Mouse (Mus musculus) left cerebral cortex, postnatal 25 days (tissue): ENCODE measurements around the gene Atrnl1. TPM values are rescaled to one million over a fixed set of nuclear protein-coding genes. Genes with fewer than 3 reads are reported as not detected.
"Not testable (repeated sequence)": the region's sequence is repeated elsewhere in the genome, so short reads cannot be mapped to it uniquely, and the experiment has no call there.

Experiments used
- DNase-seq, 2 experiments: peaks; one replicate each; pipeline ENCODE4 v3.0.0; 2022; ENCODE audit warnings: low spot score in 2 of 2, mixed read lengths in 1 of 2
- intact Hi-C: fragments of 180-260 bp; cut with DNase I; formaldehyde crosslinking; loops from one replicate; pipeline ENCODE4 v1.15.1; 2025
- total RNA-seq, 2 experiments: library from RNA; stranded (reverse); gene quantifications; 2 replicates each; pipeline ENCODE4 v1.2.3; 2021

Atrnl1 gene
- total RNA-seq, 2 experiments from 2014 or later, result 98.2 to 100 TPM

DNA sequence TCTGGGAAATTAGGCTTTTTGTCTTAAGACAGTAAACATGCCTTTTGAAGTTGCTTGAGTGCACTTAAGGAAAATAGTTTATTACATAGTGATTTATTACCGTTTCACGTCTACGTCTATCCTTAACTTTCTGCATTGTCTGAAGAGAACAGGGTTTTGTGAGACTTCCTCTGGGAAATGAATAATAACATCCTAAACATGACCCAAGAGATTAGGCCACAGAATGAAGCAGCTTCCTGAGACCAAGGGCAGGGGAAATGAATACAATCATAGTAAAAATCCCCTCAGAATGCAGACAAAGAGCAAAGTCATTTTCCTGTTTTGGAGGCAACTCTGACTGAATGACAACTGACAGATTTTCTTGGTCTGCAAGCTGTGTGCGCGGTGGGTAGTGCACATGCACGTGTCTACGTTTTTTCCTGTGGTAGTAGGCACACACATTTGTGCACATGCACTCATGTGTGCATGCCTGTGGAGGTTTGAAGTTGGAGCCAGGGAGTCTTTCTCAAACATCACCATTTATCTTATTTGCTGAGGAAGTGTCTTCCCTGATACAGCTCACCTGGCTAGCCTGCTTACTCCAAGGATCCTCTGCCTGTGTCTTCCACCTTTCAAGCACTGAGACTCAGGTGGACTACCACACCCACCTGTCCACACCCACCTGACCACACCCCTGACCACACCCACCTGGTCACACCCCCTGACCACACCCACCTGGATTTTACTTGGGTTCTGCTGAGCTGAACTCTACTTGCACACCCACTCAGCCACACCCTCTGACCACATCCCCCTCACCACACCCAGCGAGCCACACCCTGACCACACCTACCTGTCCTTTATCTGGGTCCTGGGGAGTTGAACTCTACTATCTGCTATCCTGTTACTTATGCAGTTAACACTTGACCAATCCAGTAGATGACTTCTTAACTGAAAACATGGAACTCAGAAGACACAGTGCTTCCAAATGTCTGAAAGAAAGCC lies 47.6 kb downstream of the Atrnl1 start:
- DNase-seq, result no peak
- intact Hi-C loops, result loop anchor here (5.0 kb wide), 3 partner anchors 809 to 969 kb away; no protein-coding TSS in a partner anchor

DNA sequence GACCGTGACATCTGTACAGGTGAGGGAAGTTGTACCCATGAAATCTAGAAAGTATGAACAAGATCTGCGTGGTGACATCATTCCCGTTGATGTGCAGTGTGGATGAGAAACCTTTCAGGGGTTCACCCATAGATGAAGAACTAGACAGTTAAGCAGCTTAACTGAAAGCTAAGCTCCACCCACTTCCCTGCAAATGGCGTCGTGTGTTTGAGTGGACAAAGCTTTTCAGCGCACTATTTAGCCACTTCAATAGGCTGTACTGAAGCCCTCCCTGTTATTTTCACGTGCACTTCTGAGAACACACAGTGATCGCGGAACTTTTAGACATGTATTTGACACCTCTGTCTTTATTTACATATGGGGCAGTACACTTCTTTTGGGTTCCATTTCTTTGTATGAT lies 56.2 kb downstream of the Atrnl1 start:
- intact Hi-C loops, result no loop called here

DNA sequence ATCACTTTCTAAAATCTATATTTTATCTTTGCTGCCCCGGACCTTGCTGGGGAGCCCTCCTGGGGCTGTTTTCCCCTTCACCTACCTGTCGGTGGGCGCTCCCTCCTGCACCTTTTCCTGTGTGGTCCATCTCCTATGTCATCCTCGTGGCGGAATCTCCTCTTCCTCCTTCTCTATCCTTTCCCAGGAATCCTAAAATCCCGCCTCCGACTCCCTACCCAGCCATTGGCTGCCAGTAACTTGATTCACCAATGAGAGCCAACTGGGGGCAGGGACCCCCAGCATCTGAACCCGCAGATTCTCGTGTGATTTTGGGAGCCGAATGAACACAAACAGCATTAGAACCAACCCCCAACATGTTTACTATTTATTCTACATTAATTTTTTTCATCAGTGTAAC lies 57.1 kb downstream of the Atrnl1 start:
- intact Hi-C loops, result no loop called here
- no peak for DNase-seq

More for the DNA sequence above, 56.2 kb downstream of the Atrnl1 start:
- no peak for DNase-seq

DNA sequence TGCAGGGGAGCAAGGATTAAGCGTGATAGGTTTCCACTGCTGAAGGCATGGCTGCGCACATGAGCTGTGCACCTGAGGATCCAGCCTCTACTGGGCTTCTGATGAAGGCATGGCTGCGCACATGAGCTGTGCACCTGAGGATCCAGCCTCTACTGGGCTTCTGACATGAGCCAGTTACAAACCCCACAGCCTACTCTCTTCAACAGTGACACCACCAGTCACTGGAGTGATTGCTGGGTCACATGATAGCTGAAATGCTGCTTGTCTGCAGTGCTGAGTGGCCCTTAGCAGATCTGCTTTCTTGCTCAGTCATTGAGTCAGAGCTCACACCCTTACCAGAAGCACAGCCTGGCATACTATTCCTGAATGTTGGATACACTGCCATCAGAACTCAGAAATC lies 68.6 kb downstream of the Atrnl1 start:
- DNase-seq, result no peak
- intact Hi-C loops, result no loop called here

DNA sequence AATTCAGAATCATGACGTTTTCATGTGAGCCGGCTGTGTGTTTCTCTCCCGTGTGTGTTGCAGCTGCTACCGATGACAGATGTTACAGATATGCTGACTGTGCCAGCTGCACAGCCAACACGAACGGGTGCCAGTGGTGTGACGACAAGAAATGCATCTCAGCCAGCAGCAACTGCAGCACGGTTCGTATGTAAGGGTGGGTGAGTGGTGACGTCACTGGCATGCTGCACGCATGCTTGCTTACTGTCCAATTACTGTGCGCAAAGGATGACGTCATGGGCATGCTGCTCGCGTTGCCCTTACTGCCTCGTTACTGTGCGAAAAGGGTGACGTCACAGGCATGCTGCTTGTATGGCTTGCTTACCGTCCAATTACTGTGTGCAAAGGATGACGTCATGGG lies 75.8 kb downstream of the Atrnl1 start:
- DNase-seq, result peak; percentile 39 to 54
- intact Hi-C loops, result no loop called here

DNA sequence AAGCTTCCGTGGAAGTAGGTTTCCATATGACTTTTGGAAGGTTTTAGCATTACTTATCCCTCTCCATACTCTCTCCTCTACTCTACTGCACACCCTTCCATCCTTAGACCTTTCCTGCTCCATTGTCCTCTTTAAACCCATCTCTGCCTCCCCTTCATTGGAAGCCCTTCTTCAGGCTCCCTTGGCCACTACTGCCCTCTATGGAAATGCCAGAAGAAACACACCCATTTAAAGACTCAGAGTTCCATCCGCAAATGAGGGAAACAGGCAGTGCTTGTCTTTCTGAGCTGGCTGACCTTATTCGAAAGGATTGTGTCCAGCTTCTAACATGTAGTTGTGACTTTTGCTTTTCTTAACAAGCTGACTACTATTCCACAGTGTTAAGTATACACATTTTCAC lies 81.7 kb downstream of the Atrnl1 start:
- DNase-seq, result no peak
- intact Hi-C loops, result no loop called here

DNA sequence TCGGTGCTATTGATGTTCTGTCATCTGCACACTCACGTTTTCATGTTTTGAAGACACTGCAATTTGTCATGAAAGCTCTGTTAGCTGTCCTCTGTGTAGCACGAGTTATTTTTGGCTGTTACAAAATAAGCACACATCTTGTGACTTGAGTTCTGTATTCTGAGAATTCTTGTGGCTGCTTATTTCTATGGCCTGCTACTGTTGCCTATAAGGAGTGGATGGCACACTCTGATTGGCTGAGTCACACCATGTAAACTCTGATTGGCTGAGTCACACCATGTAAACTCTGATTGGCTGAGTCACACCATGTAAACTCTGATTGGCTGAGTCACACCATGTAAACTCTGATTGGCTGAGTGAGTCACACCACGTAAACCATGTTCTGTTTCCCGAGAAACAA lies 85.9 kb downstream of the Atrnl1 start:
- intact Hi-C loops, result not testable (repeated sequence)
- DNase-seq, result peak; percentile 42 to 74

DNA sequence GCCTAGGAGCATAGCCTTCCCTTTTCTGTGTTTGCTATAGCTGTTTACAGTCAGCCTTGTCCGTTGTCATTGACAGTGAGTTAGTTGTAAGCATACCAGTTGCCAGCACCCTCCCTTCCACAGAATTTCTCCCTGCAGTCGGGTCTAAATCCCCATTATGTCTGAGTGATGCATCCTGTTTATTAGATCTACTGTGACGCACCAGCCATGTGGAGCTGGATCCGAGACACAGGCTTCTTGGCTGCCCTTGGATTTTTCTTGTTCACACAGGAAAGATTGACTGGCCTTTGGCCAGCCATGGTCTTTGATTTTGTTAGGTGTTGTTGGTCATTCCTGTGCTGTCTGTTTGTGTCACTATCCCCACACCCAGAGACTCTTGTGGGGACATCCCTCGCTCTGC lies 102.3 kb downstream of the Atrnl1 start:
- DNase-seq, result no peak
- intact Hi-C loops, result no loop called here

DNA sequence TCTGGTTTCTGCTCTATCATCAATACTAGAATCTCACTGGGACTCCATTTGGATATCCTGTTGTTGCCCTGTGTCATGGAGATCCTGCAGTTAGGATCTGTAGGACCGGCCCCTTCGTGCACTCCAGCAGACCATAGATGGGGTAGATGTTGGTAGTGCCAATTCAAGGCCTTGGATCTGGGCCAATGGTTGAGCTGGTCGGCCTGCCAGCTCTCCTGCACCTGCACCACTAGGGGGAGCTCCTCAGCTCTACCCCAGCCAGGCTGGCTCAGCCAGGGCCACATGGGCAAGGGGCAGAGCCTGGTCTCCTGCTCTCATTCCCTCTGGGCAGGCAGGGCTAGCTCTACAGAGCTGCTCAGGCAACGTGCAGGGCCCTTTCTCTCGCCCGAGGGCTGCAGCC lies 114.1 kb downstream of the Atrnl1 start:
- intact Hi-C loops, result no loop called here
- peak in 1 of 2 experiments; percentile 23 for DNase-seq

DNA sequence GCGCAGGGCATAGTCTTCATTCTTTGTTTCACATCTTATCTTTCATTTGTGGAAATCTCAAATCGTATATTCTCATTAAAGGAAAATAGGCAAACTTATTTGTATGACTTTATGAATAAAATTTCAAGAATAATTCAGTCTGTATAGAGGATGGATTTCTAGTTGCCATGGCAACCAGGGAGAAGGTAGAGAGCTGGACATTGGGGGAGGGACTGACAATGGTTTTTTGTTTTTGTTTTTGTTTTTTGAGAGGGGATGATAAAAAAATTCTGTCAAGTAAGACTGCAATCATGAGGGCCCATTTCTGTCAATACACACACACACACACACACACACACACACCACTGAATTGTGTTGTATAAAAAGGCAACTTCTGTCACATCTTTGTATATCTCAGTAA lies 114.5 kb downstream of the Atrnl1 start:
- no peak for DNase-seq
- intact Hi-C loops, result no loop called here

DNA sequence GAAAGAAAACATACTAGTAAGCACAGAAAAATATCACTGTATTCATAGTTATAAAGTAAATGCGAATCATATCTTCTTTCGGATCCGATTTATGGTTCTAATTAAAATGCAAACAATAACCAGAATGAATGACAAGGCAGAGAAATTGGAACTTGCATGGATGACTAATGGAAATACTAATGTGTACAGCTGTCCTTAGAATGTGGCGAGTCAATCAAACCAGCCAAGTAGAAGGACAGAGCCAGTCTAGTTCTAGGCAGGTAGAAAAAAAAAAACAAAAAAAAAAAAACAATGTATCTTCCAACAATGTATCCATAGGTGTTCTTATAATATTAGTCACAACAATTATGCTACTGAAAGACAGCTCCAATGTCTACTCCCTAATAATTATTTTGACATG lies 116.2 kb downstream of the Atrnl1 start:
- no peak for DNase-seq
- intact Hi-C loops, result no loop called here

DNA sequence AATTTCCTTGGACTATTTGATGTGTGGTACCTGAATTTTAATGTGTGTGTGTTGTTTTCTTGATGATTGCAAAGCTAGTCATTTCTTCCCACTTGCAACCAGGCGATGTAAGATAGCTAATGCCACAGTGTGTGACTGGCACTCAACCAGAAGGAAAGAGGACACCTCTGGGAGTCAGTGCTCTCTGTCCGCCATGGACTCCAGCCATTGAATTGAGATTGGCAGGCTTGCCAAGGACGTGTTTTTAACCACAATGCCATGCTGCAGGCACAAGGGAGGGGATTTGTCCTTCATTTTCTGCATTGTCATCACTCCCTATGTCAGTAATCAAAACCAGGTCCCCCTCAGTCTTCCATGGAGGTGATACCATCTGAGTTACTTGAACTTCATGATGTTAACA lies 126.6 kb downstream of the Atrnl1 start:
- intact Hi-C loops, result no loop called here
- DNase-seq, result no peak

DNA sequence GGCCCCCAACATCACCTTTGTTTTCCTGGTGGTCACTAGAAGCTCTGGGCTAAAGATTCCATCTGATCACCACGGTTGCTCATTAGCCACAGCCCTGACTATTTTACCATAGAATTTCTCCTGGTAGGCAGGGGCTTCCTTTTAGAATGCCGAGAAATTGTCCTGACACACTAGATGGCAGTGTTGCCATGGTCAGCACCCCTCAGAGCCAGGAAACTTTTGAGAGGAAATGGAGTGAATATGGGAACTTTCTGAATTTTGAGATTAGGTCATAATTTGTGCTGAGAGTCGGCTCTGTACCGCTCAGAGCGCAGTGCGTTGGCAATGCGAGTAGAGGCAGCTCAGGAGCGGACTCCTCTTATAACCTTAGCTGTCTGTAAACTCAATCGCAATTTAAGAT lies 134.7 kb downstream of the Atrnl1 start:
- intact Hi-C loops, result loop anchor here (5.0 to 10.0 kb wide), 4 partner anchors 339 to 879 kb away; no protein-coding TSS in a partner anchor
- peak; percentile 31 to 57 for DNase-seq

DNA sequence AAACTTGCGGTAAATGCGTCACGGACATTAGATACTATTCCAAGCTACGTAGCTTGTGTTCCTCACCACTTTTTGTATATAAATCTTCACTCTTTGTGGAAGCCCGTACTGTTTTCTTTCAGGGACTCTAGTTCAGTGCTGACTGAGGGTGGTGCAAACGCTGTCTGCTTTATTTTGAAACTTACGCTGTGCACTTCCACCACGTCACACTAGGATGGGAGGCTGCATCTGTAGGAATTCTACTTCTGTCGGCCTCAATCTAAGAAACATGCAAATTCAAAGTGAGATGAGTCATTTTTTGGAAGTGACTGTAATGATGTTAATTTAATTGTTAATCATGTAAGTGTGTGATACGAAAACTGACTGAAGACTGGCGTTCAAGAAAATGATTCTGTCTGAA lies 135.7 kb downstream of the Atrnl1 start:
- intact Hi-C loops, result loop anchor here (5.0 to 10.0 kb wide), 4 partner anchors 338 to 878 kb away; no protein-coding TSS in a partner anchor
- DNase-seq, result peak in 1 of 2 experiments; percentile 51

DNA sequence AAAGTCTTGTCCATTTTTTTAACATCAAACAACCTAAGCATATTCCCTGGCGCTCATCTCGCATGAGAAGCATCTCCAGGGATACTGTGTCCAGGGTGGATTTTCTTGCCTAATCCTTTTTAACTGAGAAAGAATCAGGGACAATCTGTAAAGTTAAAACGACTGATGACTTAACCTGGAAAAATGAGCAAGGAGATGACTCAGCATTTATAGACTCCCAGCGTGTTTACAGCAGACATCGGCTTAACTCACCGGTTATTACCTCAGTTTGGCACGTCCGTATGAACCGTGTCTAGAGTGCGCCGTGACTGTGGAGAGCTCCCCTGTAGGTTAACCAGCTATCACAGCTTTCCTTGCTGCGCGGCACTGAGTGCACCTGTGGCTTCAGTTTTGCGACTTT lies 141.4 kb downstream of the Atrnl1 start:
- intact Hi-C loops, result no loop called here
- no peak for DNase-seq

DNA sequence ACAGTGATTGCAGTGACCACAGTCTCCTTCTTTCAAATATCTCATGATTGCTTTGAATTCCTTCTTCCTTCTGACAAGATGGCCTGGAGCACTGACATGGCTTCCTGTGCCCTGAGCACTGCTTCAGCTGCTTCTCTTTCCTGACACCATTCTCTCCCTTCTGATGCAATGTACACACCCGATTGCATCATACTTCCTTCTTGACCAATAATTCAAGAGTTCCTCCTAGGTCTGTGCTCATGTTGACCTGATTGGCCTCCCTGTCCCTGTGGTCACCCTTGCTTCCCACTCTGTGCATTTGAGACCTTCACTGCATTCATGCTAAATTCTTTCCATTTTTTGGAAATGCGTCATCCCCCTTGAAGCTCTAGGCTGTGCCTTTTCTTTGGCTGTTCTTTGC lies 151.7 kb downstream of the Atrnl1 start:
- intact Hi-C loops, result no loop called here
- no peak for DNase-seq

DNA sequence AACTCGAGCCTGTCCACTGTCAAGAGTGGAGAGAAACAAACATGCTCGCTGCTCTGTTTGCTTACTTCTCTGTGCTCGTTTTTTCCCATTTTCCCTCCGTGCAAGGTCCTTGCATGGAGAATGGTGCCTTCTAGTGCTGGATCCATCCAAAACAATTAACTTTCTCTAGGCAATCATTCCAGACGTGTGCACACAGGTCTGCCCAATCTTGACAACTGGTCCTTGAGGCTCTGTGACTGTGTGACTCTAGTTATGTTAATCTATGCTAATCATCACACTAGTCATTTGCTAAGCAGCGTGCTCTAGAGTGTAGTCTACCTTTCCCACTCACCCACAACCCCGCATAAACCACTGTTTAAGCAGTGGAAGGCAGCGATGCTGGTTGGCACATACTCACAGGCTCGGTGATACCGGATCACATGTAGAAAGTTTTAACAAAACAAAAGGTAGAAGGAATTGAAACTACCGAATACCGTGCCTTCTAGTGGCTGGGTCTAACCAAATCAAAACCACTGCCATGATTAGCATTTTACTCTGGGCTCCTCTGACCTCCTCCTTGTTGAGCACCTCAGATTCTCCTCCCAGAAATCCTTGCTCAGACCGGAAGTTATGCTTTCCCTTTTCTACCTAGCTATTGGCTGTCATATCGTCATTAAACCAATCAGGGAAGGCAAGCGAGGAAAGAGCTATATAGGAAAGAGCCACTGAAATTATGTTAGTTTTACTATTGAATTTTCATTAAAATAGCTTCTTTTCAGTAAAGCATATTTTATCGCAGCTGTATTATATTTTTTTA lies 153.9 kb downstream of the Atrnl1 start:
- intact Hi-C loops, result no loop called here
- DNase-seq, result no peak

DNA sequence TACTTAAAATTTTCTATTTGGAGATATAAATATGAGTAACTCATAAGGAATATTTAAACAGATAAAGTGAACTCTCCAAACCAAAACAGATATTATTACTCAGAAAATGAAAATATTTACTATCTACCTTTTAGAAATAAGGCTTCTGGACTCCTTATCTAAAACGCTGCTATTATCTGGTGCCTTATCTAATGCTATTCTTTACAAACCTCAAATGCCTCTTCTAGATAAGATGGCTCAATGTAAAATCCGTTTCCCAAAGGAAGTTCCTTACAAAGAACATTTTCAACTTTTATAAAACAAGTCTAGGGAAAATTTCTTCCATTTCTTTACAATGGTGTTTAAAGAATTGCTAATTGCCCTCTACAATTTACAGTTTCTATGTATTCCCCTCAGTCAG lies 156.2 kb downstream of the Atrnl1 start:
- intact Hi-C loops, result no loop called here
- no peak for DNase-seq

DNA sequence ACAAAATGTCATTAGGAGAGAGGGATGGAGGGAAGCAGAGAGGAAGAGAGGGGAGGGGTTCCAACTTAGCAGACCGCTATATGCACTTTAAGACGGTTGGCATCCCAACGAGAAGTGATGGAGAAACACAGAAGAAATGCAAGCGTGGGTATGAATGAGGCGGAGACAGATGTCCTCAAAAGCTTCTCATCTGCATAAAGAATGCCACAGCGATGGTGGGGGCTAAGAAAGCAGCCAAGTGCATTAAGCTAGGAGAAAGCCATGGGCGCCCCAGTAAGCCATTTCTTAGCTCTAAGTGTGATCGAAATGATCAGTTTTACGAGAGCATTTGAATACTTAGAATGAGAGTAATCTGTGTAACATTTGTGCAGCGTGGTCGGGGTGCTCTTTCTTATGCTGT lies 157.8 kb downstream of the Atrnl1 start:
- DNase-seq, result peak in 1 of 2 experiments; percentile 82

DNA sequence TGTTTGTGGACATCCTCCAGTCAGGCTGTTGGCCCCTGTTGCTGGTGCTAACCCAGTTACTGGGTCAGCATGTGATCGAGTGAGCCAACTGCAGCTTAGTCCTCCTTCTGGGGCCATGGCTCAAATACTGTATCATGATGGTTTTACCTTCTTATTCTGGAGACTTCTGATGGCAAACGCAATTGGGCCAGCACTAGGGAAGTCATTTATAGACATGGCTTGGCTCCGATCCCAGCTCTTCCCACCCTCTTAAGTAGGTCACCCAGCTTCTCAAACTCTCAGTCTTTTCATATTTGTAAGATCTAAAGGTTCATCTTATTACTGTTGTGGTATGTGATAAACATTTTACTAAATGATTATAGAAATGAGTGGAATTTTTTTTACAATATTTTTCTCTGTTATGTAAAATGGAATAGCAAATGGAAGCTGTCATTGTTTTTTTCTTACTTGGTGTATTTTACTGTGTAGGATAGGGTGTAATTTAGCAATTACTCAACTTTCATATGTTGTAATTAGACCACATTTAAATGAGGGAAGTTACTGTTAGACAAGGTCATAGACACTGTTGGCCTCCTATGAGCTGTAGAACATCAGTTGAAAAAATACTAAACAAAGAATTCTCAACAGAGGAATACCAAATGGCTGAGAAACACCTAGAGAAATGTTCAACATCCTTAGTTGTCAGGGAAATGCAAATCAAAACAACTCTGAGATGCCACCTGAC lies 171.7 kb downstream of the Atrnl1 start:
- DNase-seq, result peak; percentile 47 to 78
- intact Hi-C loops, result no loop called here

More for the DNA sequence above, 157.8 kb downstream of the Atrnl1 start:
- intact Hi-C loops, result no loop called here
